ENCODE assay signal across 8 mouse cellular contexts in the genomic region with DNA sequence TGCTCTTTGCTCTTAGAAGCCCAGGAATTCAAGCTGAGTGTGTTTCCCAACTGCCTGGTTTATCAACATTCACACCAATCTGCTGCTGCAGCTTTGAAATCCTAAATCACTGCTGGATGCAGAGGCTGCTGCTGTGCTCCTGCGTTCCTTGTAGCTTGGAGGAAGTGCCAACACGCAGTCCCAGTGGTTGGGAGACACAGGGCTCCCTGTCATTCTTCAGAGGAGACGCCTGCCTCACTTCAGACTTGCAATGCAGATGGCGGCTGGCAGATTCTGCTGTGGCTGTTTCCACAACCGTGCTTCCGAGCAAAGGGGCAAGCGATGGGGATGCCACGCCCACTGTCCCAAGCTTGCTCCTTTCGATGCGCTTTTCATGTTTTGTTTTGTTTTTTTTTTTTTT.
DNase-seq lines count a peak whose midpoint lies in the region; ATAC-seq and TF ChIP-seq lines count a peak whose summit lies in the region.

No protein-coding gene starts in this region.

- peaks cover 29% of the 10 kb centered on the region for H3K4me1 ChIP-seq in intestine, embryonic 15.5 days (replicated peaks)
- no peaks in the 10 kb centered on the region for H3K4me1 ChIP-seq in intestine, postnatal 0 days (replicated peaks; ENCODE audit: control insufficient read depth, insufficient read depth, low read length)
- H3K4me1 ChIP-seq in ES-E14 (ENCODE audit: control insufficient read depth in 2 of 2, insufficient read depth in 2 of 2, low read length in 2 of 2, poor library complexity in 1 of 2), result peaks cover 6 to 10% of the 10 kb centered on the region in 2 experiments; a peak in 3 of 4 replicates
- peaks cover 68% of the 10 kb centered on the region for H3K4me1 ChIP-seq in forebrain, embryonic 12.5 days

- peak overlapping the region; percentile 37; the same call in 1 of the 2 replicates for H3K27ac ChIP-seq in intestine, embryonic 15.5 days
- H3K27ac ChIP-seq in intestine, postnatal 0 days (ENCODE audit: low read depth, low read length), result no peak overlapping the region
- no peak overlapping the region for H3K27ac ChIP-seq in ES-E14 (ENCODE audit: insufficient read depth, low read depth, low read length, poor library complexity, severe bottlenecking)
- peak overlapping the region; percentile 83 for H3K27ac ChIP-seq in forebrain, embryonic 12.5 days

- 47% methylated on average over 10 of the region's 10 CpGs for WGBS in intestine, embryonic 15.5 days
- 51% methylated on average over 10 of the region's 10 CpGs for WGBS in intestine, postnatal 0 days
- WGBS in forebrain, embryonic 12.5 days, result 65% methylated on average over 10 of the region's 10 CpGs

- H3K4me3 ChIP-seq in intestine, embryonic 15.5 days (replicated peaks), result no peak overlapping the region
- no peak overlapping the region for H3K4me3 ChIP-seq in intestine, postnatal 0 days (ENCODE audit: low read depth, low read length)
- no peak overlapping the region for H3K4me3 ChIP-seq in ES-E14 (ENCODE audit: insufficient read depth in 1 of 2, low read depth in 1 of 2, low read length in 2 of 2, poor library complexity in 1 of 2, severe bottlenecking in 1 of 2)
- no peak overlapping the region for H3K4me3 ChIP-seq in forebrain, embryonic 12.5 days (replicated peaks)

- no peaks in the 10 kb centered on the region for H3K36me3 ChIP-seq in intestine, embryonic 15.5 days
- no peaks in the 10 kb centered on the region for H3K36me3 ChIP-seq in intestine, postnatal 0 days (ENCODE audit: control insufficient read depth, insufficient read depth)
- H3K36me3 ChIP-seq in ES-E14 (ENCODE audit: control insufficient read depth, insufficient read depth, low read length, poor library complexity, severe bottlenecking), result no peaks in the 10 kb centered on the region
- no peaks in the 10 kb centered on the region for H3K36me3 ChIP-seq in forebrain, embryonic 12.5 days (replicated peaks)

- no peak overlapping the region for H3K9ac ChIP-seq in intestine, embryonic 15.5 days
- H3K9ac ChIP-seq in intestine, postnatal 0 days (ENCODE audit: low read depth, low read length), result no peak overlapping the region
- H3K9ac ChIP-seq in ES-E14 (ENCODE audit: insufficient read depth, low read depth, low read length, poor library complexity, severe bottlenecking), result 0 out of 2 replicates have a peak overlapping the region, but pooled peaks have one; percentile 12
- H3K9ac ChIP-seq in forebrain, embryonic 12.5 days, result 0 out of 2 replicates have a peak overlapping the region, but pooled peaks have one; percentile 38

- in situ Hi-C loops in ES-E14 (cut with MboI; ENCODE audit: low sequenced_read_pairs in 2 of 2, unreplicated experiment in 2 of 2), result no loop called here

- no peak for DNase-seq in ES-E14 (ENCODE audit: low read depth, low spot score)
- peak; percentile 43 for DNase-seq in lung, postnatal 10 days
- DNase-seq in adrenal gland, adult 18-20 months (ENCODE audit: low spot score in 2 of 2), result no peak
- no peak for DNase-seq in testis, postnatal 10 days (ENCODE audit: low spot score)
- DNase-seq in thymus, postnatal 10 days (ENCODE audit: low spot score in 2 of 2), result no peak

- H3K27me3 ChIP-seq in intestine, embryonic 15.5 days (replicated peaks), result no peaks in the 10 kb centered on the region
- no peaks in the 10 kb centered on the region for H3K27me3 ChIP-seq in intestine, postnatal 0 days (replicated peaks; ENCODE audit: control insufficient read depth, insufficient read depth, low read length)
- H3K27me3 ChIP-seq in forebrain, embryonic 12.5 days, result no peaks in the 10 kb centered on the region

- no peaks in the 10 kb centered on the region for H3K9me3 ChIP-seq in intestine, embryonic 15.5 days
- H3K9me3 ChIP-seq in intestine, postnatal 0 days (ENCODE audit: control insufficient read depth), result no peaks in the 10 kb centered on the region
- no peaks in the 10 kb centered on the region for H3K9me3 ChIP-seq in ES-E14 (ENCODE audit: control insufficient read depth, insufficient read depth, low read depth, low read length)
- H3K9me3 ChIP-seq in forebrain, embryonic 12.5 days, result no peaks in the 10 kb centered on the region

- TF ChIP-seq CTCF in intestine, postnatal 0 days (IDR thresholded peaks at IDR 0.05; ENCODE audit: low read depth), result no peak

- no peak for ATAC-seq in intestine, embryonic 15.5 days
- ATAC-seq in intestine, postnatal 0 days, result no peak
- no peak for ATAC-seq in forebrain, embryonic 12.5 days (ENCODE audit: low FRiP score)

- H3K4me2 ChIP-seq in intestine, embryonic 15.5 days (replicated peaks), result no peak overlapping the region
- no peak overlapping the region for H3K4me2 ChIP-seq in intestine, postnatal 0 days (replicated peaks; ENCODE audit: low read depth)
- no peak overlapping the region for H3K4me2 ChIP-seq in forebrain, embryonic 12.5 days

TF ChIP-seq in ES-E14, 5 proteins besides CTCF, POLR2A, EP300 and RAD21:
- TF ChIP-seq MAFK (IDR thresholded peaks at IDR 0.05; ENCODE audit: insufficient read depth, low read depth, low read length), result no peak
- no peak for TF ChIP-seq HCFC1 (IDR thresholded peaks at IDR 0.05; ENCODE audit: borderline replicate concordance, insufficient read depth, low read length)

Comparison
In these comparisons a context has a peak if more than half of its experiments do, and no peak if none do; other contexts are left out.
1. H3K27ac ChIP-seq: peak in intestine, embryonic 15.5 days (single experiment) and forebrain, embryonic 12.5 days (single experiment); none in intestine, postnatal 0 days (single experiment) and ES-E14 (single experiment).
2. H3K9ac ChIP-seq: peak in ES-E14 (single experiment) and forebrain, embryonic 12.5 days (single experiment); none in intestine, embryonic 15.5 days (single experiment) and intestine, postnatal 0 days (single experiment).